Mouse (Mus musculus): Measurements from ENCODE around the gene Bbs9. TPM values are rescaled to one million over a fixed set of nuclear protein-coding genes. Genes with fewer than 3 reads are reported as not detected.

The Bbs9 gene
- 6.2 and 12.3 TPM in 2 replicates for polyA plus RNA-seq (2014; fragmentation: Nextera tagmentation; extraction: Ambion mirVana)

DNA sequence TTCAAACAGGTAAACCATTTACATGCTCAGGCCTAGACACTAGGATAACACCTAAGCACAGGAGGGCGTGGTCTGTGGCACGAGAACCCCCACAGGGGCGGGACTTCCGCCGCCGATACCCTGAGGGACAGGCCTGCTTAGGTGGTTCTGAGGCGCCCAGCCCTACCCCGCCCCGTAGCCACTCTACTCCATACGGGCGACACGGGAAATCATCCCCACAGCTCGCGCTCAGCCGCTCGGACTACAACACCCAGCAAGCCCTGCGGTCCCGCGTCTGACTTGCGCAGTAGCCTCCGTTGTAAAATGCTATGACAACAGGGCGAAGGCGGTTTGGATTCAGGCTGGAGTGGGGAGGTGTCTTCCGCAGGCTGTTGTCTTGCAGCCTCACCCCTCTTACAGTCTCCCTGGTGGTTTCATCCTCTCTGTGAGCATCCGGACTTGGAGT, at the start of gene Bbs9:
Bbs9 (plus strand) TSS at position 292 of the 445 bp plus-strand sequence.
- peak within 1 kb of the TSS; percentile 71 for H3K4me3 ChIP-seq (ENCODE audit: low read length)
- peak; percentile 99 for ATAC-seq (ENCODE audit: low FRiP score, low TSS enrichment)
- H3K9me3 ChIP-seq (ENCODE audit: control insufficient read depth, low read length): no peaks in the 10 kb centered on the region
- H3K36me3 ChIP-seq (ENCODE audit: control insufficient read depth, insufficient read depth, low read length): no peaks in the 10 kb centered on the region
- peak within 1 kb of the TSS; percentile 93 for H3K4me2 ChIP-seq (replicated peaks; ENCODE audit: low read depth, low read length)
- under 1% methylated on average over 25 of the region's 25 CpGs for WGBS
- no peak within 1 kb of the TSS for H3K27ac ChIP-seq (ENCODE audit: low read depth, low read length)
- H3K9ac ChIP-seq (ENCODE audit: low read depth, low read length): peak within 1 kb of the TSS; percentile 65
- H3K4me1 ChIP-seq (ENCODE audit: control insufficient read depth, insufficient read depth, low read length): peaks cover 3% of the 10 kb centered on the region; the same call in 1 of the 2 replicates
- no peaks in the 10 kb centered on the region for H3K27me3 ChIP-seq (ENCODE audit: control insufficient read depth, insufficient read depth, low read length)

DNA sequence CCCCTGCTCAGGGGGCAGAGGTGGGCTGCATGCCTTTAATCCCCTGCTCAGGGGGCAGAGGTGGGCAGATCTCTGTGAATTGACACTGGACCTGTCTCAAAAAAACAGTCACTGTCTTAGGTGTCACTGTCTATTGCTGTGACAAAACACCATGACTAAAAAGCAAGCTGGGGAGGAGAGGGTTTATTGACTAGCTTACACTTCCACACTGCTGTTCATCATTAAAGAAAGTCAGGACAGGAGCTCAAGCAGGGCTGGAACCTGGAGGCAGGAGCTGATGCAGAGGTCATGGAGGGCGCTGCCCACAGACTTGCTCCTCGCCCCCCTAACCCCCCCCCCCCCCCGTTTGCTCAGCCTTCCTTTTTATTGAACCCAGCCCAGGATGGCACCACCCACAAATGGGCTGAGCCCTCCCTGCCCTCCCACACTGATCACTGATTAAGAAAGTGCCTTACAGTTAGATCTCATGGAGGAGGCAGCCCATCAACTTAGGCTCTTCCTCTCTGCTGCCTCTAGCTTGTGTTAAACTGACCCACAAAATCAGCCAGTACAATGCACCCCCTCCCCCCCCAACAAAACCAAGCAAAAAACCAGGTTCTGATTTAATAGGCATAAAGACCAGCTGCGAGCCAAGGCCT, 47.4 kb upstream of the Bbs9 start:
- H3K9me3 ChIP-seq (ENCODE audit: control insufficient read depth, low read length): no peaks in the 10 kb centered on the region
- no peak overlapping the region for H3K9ac ChIP-seq (ENCODE audit: low read depth, low read length)
- no peak overlapping the region for H3K27ac ChIP-seq (ENCODE audit: low read depth, low read length)
- 53% methylated on average over 2 of the region's 4 CpGs for WGBS
- no peak overlapping the region for H3K4me3 ChIP-seq (ENCODE audit: low read length)
- H3K4me1 ChIP-seq (ENCODE audit: control insufficient read depth, insufficient read depth, low read length): peaks cover 20% of the 10 kb centered on the region
- H3K36me3 ChIP-seq (ENCODE audit: control insufficient read depth, insufficient read depth, low read length): no peaks in the 10 kb centered on the region
- 0 out of 2 replicates have a peak, but pooled peaks have one; percentile 26 for ATAC-seq (ENCODE audit: low FRiP score, low TSS enrichment)
- no peak overlapping the region for H3K4me2 ChIP-seq (replicated peaks; ENCODE audit: low read depth, low read length)
- H3K27me3 ChIP-seq (ENCODE audit: control insufficient read depth, insufficient read depth, low read length): no peaks in the 10 kb centered on the region

DNA sequence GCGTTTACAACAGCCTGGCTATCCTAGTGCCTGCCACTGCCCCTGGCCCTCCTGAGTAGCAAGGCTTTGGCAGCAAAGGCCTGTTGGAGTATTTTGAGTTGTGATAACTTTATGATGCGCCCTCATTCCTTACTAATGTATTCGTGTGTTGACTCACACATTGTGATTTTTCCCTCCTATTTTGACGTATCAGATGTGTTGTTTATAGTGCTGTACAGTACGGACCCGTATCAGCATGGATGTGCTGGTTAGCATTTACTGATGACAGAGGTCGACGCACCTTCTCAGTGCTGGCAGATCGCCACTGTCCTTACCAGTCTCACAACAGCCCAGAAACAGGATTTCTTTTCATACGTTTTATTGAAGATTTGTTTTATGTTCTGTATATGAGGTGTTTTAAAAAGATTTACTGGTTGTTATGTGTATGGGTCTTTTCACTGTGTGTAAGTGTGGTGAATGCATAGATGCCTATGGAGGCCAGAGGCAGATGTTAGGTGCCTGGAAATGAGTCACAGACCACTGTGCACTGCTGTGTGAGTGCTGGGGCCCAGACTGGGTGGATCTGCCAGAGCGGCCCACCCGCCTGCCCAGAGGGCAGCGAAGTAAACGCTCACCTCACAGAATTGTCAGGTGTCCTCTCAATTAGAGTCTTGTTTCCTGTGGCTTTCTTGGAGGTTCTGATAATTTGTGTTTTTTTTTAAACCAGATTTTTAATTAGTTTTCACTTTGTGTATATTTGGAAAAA, 46.7 kb upstream of the Bbs9 start:
- peaks cover 20% of the 10 kb centered on the region for H3K4me1 ChIP-seq (ENCODE audit: control insufficient read depth, insufficient read depth, low read length)
- H3K27ac ChIP-seq (ENCODE audit: low read depth, low read length): no peak overlapping the region
- no peak overlapping the region for H3K9ac ChIP-seq (ENCODE audit: low read depth, low read length)
- no peak overlapping the region for H3K4me2 ChIP-seq (replicated peaks; ENCODE audit: low read depth, low read length)
- no peaks in the 10 kb centered on the region for H3K9me3 ChIP-seq (ENCODE audit: control insufficient read depth, low read length)
- no peak overlapping the region for H3K4me3 ChIP-seq (ENCODE audit: low read length)
- 0 out of 2 replicates have a peak, but pooled peaks have one; percentile 55 for ATAC-seq (ENCODE audit: low FRiP score, low TSS enrichment)
- H3K36me3 ChIP-seq (ENCODE audit: control insufficient read depth, insufficient read depth, low read length): no peaks in the 10 kb centered on the region
- 70% methylated on average over 14 of the region's 14 CpGs for WGBS
- H3K27me3 ChIP-seq (ENCODE audit: control insufficient read depth, insufficient read depth, low read length): no peaks in the 10 kb centered on the region

GRCm38 (mm10) chr9:22429533-22430241, 45.8 kb upstream of the Bbs9 start:
- Histone ChIP-seq H3K4me3 (ENCODE audit: low read length) (no peak overlapping the region), H3K4me1 (ENCODE audit: control insufficient read depth, insufficient read depth, low read length) (peaks cover 20% of the 10 kb centered on the region), H3K9ac (ENCODE audit: low read depth, low read length) (no peak overlapping the region), H3K4me2 (replicated peaks; ENCODE audit: low read depth, low read length) (peak overlapping the region; percentile 9), H3K27me3 (ENCODE audit: control insufficient read depth, insufficient read depth, low read length) (no peaks in the 10 kb centered on the region), H3K36me3 (ENCODE audit: control insufficient read depth, insufficient read depth, low read length) (no peaks in the 10 kb centered on the region), H3K27ac (ENCODE audit: low read depth, low read length) (peak overlapping the region; percentile 44; the same call in 1 of the 2 replicates), H3K9me3 (ENCODE audit: control insufficient read depth, low read length) (no peaks in the 10 kb centered on the region)
- WGBS: 33% methylated on average over 15 of the region's 15 CpGs
- ATAC-seq (ENCODE audit: low FRiP score, low TSS enrichment): peak; percentile 64

DNA sequence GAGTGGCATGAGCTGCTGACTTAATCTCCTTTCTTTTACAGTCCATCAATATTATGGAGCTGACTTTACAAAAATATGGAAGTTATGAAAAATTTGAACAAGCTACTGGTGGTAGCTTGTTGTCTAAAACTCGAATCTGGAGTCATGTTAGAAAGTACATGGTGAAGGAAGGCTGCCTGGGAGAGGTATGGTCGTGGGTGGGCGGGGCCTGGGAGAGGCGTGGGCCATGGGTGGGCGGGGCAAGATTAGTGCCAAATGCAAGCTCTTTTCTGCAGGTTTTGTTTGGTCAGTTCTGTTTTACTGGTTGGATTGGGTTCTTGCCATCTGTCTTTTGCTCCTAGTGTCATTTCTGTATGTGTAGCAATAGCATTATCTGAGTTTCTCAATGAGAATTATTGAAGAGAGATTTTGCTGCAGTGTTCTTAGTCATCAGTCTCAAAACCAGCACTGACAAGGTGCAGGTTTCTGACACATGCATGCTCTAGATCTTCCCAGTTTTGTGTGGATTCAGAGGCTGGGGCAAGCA, 45.1 kb upstream of the Bbs9 start:
- H3K4me3 ChIP-seq (ENCODE audit: low read length): no peak overlapping the region
- no peaks in the 10 kb centered on the region for H3K36me3 ChIP-seq (ENCODE audit: control insufficient read depth, insufficient read depth, low read length)
- ATAC-seq (ENCODE audit: low FRiP score, low TSS enrichment): peak; percentile 50
- H3K27ac ChIP-seq (ENCODE audit: low read depth, low read length): peak overlapping the region; percentile 44; the same call in 1 of the 2 replicates
- H3K9me3 ChIP-seq (ENCODE audit: control insufficient read depth, low read length): no peaks in the 10 kb centered on the region
- no peaks in the 10 kb centered on the region for H3K27me3 ChIP-seq (ENCODE audit: control insufficient read depth, insufficient read depth, low read length)
- peaks cover 20% of the 10 kb centered on the region for H3K4me1 ChIP-seq (ENCODE audit: control insufficient read depth, insufficient read depth, low read length)
- H3K9ac ChIP-seq (ENCODE audit: low read depth, low read length): no peak overlapping the region
- peak overlapping the region; percentile 9 for H3K4me2 ChIP-seq (replicated peaks; ENCODE audit: low read depth, low read length)
- 37% methylated on average over 5 of the region's 5 CpGs for WGBS

- Histone ChIP-seq H3K9ac (ENCODE audit: low read depth, low read length) (no peak overlapping the region), H3K4me1 (ENCODE audit: control insufficient read depth, insufficient read depth, low read length) (peaks cover 20% of the 10 kb centered on the region), H3K9me3 (ENCODE audit: control insufficient read depth, low read length) (no peaks in the 10 kb centered on the region), H3K4me3 (ENCODE audit: low read length) (no peak overlapping the region), H3K27ac (ENCODE audit: low read depth, low read length) (no peak overlapping the region), H3K36me3 (ENCODE audit: control insufficient read depth, insufficient read depth, low read length) (no peaks in the 10 kb centered on the region), H3K27me3 (ENCODE audit: control insufficient read depth, insufficient read depth, low read length) (no peaks in the 10 kb centered on the region), H3K4me2 (replicated peaks; ENCODE audit: low read depth, low read length) (no peak overlapping the region)
- WGBS: 65% methylated on average over 2 of the region's 2 CpGs
- ATAC-seq (ENCODE audit: low FRiP score, low TSS enrichment): no peak
Observed at GRCm38 (mm10) chr9:22433221-22433620, 42.3 kb upstream of the Bbs9 start.

- H3K36me3 ChIP-seq (ENCODE audit: control insufficient read depth, insufficient read depth, low read length): no peaks in the 10 kb centered on the region
- H3K4me1 ChIP-seq (ENCODE audit: control insufficient read depth, insufficient read depth, low read length): peaks cover 12% of the 10 kb centered on the region
- H3K4me3 ChIP-seq (ENCODE audit: low read length): no peak overlapping the region
- no peak overlapping the region for H3K9ac ChIP-seq (ENCODE audit: low read depth, low read length)
- ATAC-seq (ENCODE audit: low FRiP score, low TSS enrichment): no peak
- H3K27me3 ChIP-seq (ENCODE audit: control insufficient read depth, insufficient read depth, low read length): no peaks in the 10 kb centered on the region
- WGBS: 95% methylated on average over 2 of the region's 2 CpGs
- H3K27ac ChIP-seq (ENCODE audit: low read depth, low read length): no peak overlapping the region
- no peaks in the 10 kb centered on the region for H3K9me3 ChIP-seq (ENCODE audit: control insufficient read depth, low read length)
- no peak overlapping the region for H3K4me2 ChIP-seq (replicated peaks; ENCODE audit: low read depth, low read length)
Observed at GRCm38 (mm10) chr9:22434101-22434500, 41.4 kb upstream of the Bbs9 start.

GRCm38 (mm10) chr9:22438826-22439225, 36.7 kb upstream of the Bbs9 start:
- WGBS: 75% methylated on average over 1 of the region's 1 CpGs
- Histone ChIP-seq H3K27me3 (ENCODE audit: control insufficient read depth, insufficient read depth, low read length) (no peaks in the 10 kb centered on the region), H3K4me1 (ENCODE audit: control insufficient read depth, insufficient read depth, low read length) (no peaks in the 10 kb centered on the region), H3K9me3 (ENCODE audit: control insufficient read depth, low read length) (no peaks in the 10 kb centered on the region), H3K4me2 (replicated peaks; ENCODE audit: low read depth, low read length) (no peak overlapping the region), H3K9ac (ENCODE audit: low read depth, low read length) (no peak overlapping the region), H3K36me3 (ENCODE audit: control insufficient read depth, insufficient read depth, low read length) (no peaks in the 10 kb centered on the region), H3K27ac (ENCODE audit: low read depth, low read length) (no peak overlapping the region), H3K4me3 (ENCODE audit: low read length) (no peak overlapping the region)
- no peak for ATAC-seq (ENCODE audit: low FRiP score, low TSS enrichment)

Data from kidney, embryonic 14.5 days (tissue).